Mouse (Mus musculus): ENCODE data around the gene Prss33. TPM values are rescaled to one million over a fixed set of nuclear protein-coding genes. Genes with fewer than 3 reads are reported as not detected.

The Prss33 gene
- polyA plus RNA-seq, 1 experiment from 2014 or later: not detected

DNA sequence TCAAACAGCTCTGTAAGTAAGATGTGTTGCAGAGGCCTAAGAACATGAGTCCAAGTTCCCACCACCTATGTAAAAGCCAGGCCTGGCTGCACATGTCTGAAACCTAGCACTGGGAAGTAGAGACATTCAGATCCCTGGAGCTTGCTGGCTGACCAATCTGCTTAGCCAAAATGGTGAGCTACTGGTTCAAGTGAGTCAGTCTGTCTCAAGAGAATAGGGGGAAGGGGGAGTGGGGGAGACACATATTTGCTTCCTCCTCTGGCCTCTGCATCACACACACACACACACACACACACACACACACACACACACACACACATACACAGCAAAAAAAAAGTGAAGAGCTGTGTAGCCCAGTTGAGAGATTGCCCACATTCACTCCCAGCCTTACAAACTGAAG is 52.5 kb downstream of the Prss33 start:
- no peaks in the 10 kb centered on the region for H3K79me2 ChIP-seq (ENCODE audit: inconsistent target)
- H3K27ac ChIP-seq: no peak overlapping the region
- no peak overlapping the region for H3K4me3 ChIP-seq (ENCODE audit: inconsistent target)
- H3K36me3 ChIP-seq (ENCODE audit: inconsistent target): no peaks in the 10 kb centered on the region

Other genes starting within 250 kb of the Prss33 start
- gene Zfp13, start 236.6 kb downstream of the Prss33 start, polyA plus RNA-seq (2018): 0.16 to 0.60 TPM (median 0.52 TPM) in 3 replicates
- gene Zscan10, start 235.2 kb downstream of the Prss33 start, polyA plus RNA-seq (2018): not detected in 3 replicates
- gene Mmp25, start 190.8 kb downstream of the Prss33 start, polyA plus RNA-seq (2018): 0.14 to 0.56 TPM (median 0.25 TPM) in 3 replicates
- not detected in 3 replicates for gene Bicdl2, start 175.6 kb downstream of the Prss33 start, polyA plus RNA-seq (2018)
- gene Hcfc1r1, start 162.5 kb downstream of the Prss33 start, polyA plus RNA-seq (2018): 90.7 to 174 TPM (median 112 TPM) in 3 replicates
- 11.0 to 17.8 TPM (median 16.3 TPM) in 3 replicates for gene Thoc6, start 162.2 kb downstream of the Prss33 start, polyA plus RNA-seq (2018)
- gene Tnfrsf12a, start 158.6 kb downstream of the Prss33 start, polyA plus RNA-seq (2018): 3.2 to 12.0 TPM (median 5.7 TPM) in 3 replicates
- not detected in 3 replicates for gene Cldn6, start 156.8 kb downstream of the Prss33 start, polyA plus RNA-seq (2018)
- gene Cldn9, start 152.0 kb downstream of the Prss33 start, polyA plus RNA-seq (2018): not detected in 3 replicates
- gene 1520401A03Rik, start 113.3 kb downstream of the Prss33 start, polyA plus RNA-seq (2018): not detected in 3 replicates
- 2.0 to 9.0 TPM (median 2.7 TPM) in 3 replicates for gene Pkmyt1, start 109.7 kb downstream of the Prss33 start, polyA plus RNA-seq (2018)
- gene Paqr4, start 95.2 kb downstream of the Prss33 start, polyA plus RNA-seq (2018): 6.4 to 12.8 TPM (median 6.5 TPM) in 3 replicates
- gene Kremen2, start 90.2 kb downstream of the Prss33 start, polyA plus RNA-seq (2018): not detected in 3 replicates
- gene Flywch1, start 64.5 kb downstream of the Prss33 start, polyA plus RNA-seq (2018): 15.5 to 20.8 TPM (median 19.7 TPM) in 3 replicates
- 0.43 to 1.8 TPM in 2 of 3 replicates, not detected in the other for gene Flywch2, start 50.0 kb downstream of the Prss33 start, polyA plus RNA-seq (2018)
- 101 to 166 TPM (median 130 TPM) in 3 replicates for gene Srrm2, start 45.5 kb downstream of the Prss33 start, polyA plus RNA-seq (2018)
- gene Elob, start 6.9 kb downstream of the Prss33 start, polyA plus RNA-seq (2018): 177 to 422 TPM (median 330 TPM) in 3 replicates
- not detected in 3 replicates for gene Prss32, start 7.8 kb upstream of the Prss33 start, polyA plus RNA-seq (2018)
- not detected in 3 replicates for gene Prss41, start 8.1 kb upstream of the Prss33 start, polyA plus RNA-seq (2018)
- gene Prss21, start 32.0 kb upstream of the Prss33 start, polyA plus RNA-seq (2018): not detected in 3 replicates
- not detected in 3 replicates for gene Dcpp1, start 44.8 kb upstream of the Prss33 start, polyA plus RNA-seq (2018)
- gene Dcpp2, start 44.8 kb upstream of the Prss33 start, polyA plus RNA-seq (2018): not detected in 3 replicates
- not detected in 3 replicates for gene Dcpp3, start 81.4 kb upstream of the Prss33 start, polyA plus RNA-seq (2018)
- gene Sbp, start 105.6 kb upstream of the Prss33 start, polyA plus RNA-seq (2018): not detected in 3 replicates
- gene Sbpl, start 119.2 kb upstream of the Prss33 start, polyA plus RNA-seq (2018): not detected in 3 replicates
- gene Prss30, start 144.5 kb upstream of the Prss33 start, polyA plus RNA-seq (2018): 0.19 to 0.33 TPM in 2 of 3 replicates, not detected in the other
- not detected in 3 replicates for gene Prss22, start 162.0 kb upstream of the Prss33 start, polyA plus RNA-seq (2018)
- gene Prss27, start 202.1 kb upstream of the Prss33 start, polyA plus RNA-seq (2018): not detected in 3 replicates
- gene Kctd5, start 237.4 kb upstream of the Prss33 start, polyA plus RNA-seq (2018): 10.4 to 18.9 TPM (median 13.9 TPM) in 3 replicates

Data from macrophage (primary cell).